7 mouse cellular contexts compared by ENCODE assay signal in the genomic region with DNA sequence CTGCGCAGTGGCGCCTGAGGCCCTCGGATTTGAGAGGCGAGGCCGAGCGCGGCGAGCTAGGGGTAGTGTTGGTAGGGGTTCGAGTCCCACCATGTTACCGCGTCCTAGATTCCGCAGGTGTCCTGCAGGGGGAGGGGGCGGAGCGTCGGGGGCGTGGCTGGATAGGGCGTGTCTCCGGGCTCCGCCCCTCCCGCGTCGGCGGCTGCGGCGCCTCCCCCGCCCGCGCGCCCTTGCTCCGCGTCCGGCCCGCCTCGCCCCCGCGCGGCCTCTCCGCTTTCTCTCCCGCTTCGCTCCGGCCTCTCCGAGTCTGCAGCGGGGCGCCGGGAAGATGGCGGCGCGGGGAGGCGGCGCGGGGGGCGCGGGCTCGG. TPM values are rescaled to one million over a fixed set of nuclear protein-coding genes. Genes with fewer than 3 reads are reported as not detected.
A peak's percentile ranks its signal among the peaks of the same experiment; 100 is the strongest.
DNase-seq lines count a peak whose midpoint lies in the region; ATAC-seq lines count a peak whose summit lies in the region.

A gene (plus strand): TSS at position 198 of the 368 bp plus-strand sequence.

- no peaks in the 10 kb centered on the region for H3K36me3 ChIP-seq in heart, embryonic 10.5 days
- H3K36me3 ChIP-seq in limb, embryonic 15.5 days: no peaks in the 10 kb centered on the region
- H3K36me3 ChIP-seq in midbrain, embryonic 15.5 days (replicated peaks): no peaks in the 10 kb centered on the region
- H3K36me3 ChIP-seq in stomach, embryonic 15.5 days: no peaks in the 10 kb centered on the region

- peaks cover 9% of the 10 kb centered on the region for H3K27me3 ChIP-seq in heart, embryonic 10.5 days (ENCODE audit: insufficient read depth, poor library complexity, severe bottlenecking)
- no peaks in the 10 kb centered on the region for H3K27me3 ChIP-seq in limb, embryonic 15.5 days
- H3K27me3 ChIP-seq in midbrain, embryonic 15.5 days (replicated peaks): no peaks in the 10 kb centered on the region
- H3K27me3 ChIP-seq in stomach, embryonic 15.5 days (replicated peaks): no peaks in the 10 kb centered on the region

- 4% methylated on average over 41 of the region's 54 CpGs for WGBS in heart, embryonic 10.5 days
- WGBS in limb, embryonic 15.5 days: 2% methylated on average over 38 of the region's 54 CpGs
- 1% methylated on average over 51 of the region's 54 CpGs for WGBS in midbrain, embryonic 15.5 days
- WGBS in stomach, embryonic 15.5 days: 2% methylated on average over 54 of the region's 54 CpGs

- H3K4me3 ChIP-seq in heart, embryonic 10.5 days: peak within 1 kb of the TSS; percentile 87
- H3K4me3 ChIP-seq in limb, embryonic 15.5 days: peak within 1 kb of the TSS; percentile 79
- H3K4me3 ChIP-seq in midbrain, embryonic 15.5 days: peak within 1 kb of the TSS; percentile 85
- peak within 1 kb of the TSS; percentile 76 for H3K4me3 ChIP-seq in stomach, embryonic 15.5 days (replicated peaks)

- H3K9me3 ChIP-seq in heart, embryonic 10.5 days: no peaks in the 10 kb centered on the region
- no peaks in the 10 kb centered on the region for H3K9me3 ChIP-seq in limb, embryonic 15.5 days
- no peaks in the 10 kb centered on the region for H3K9me3 ChIP-seq in midbrain, embryonic 15.5 days
- no peaks in the 10 kb centered on the region for H3K9me3 ChIP-seq in stomach, embryonic 15.5 days

- peak within 1 kb of the TSS; percentile 81 for H3K9ac ChIP-seq in limb, embryonic 15.5 days
- H3K9ac ChIP-seq in midbrain, embryonic 15.5 days: peak within 1 kb of the TSS; percentile 62
- H3K9ac ChIP-seq in stomach, embryonic 15.5 days: peak within 1 kb of the TSS; percentile 77

- peak; percentile 67; the same call in 1 of the 2 replicates for ATAC-seq in limb, embryonic 15.5 days (ENCODE audit: insufficient number of reproducible peaks, low FRiP score, low TSS enrichment, low read depth)
- peak; percentile 85 for ATAC-seq in midbrain, embryonic 15.5 days (replicated peaks)
- ATAC-seq in stomach, embryonic 15.5 days (ENCODE audit: insufficient read depth, low FRiP score, low read depth): peak; percentile 78

- DNase-seq in adrenal gland, postnatal 36 days: peak; percentile 70 to 83
- peak; percentile 38 for DNase-seq in embryo, embryonic 11.5 days (ENCODE audit: low read depth, low spot score)
- peak; percentile 79 for DNase-seq in heart, embryonic 10.5 days (ENCODE audit: low spot score)
- DNase-seq in kidney, adult 8-10 months: peak; percentile 20 to 31

- H3K4me2 ChIP-seq in limb, embryonic 15.5 days: peak within 1 kb of the TSS; percentile 90
- H3K4me2 ChIP-seq in midbrain, embryonic 15.5 days: peak within 1 kb of the TSS; percentile 98
- H3K4me2 ChIP-seq in stomach, embryonic 15.5 days: peak within 1 kb of the TSS; percentile 92

- H3K27ac ChIP-seq in heart, embryonic 10.5 days: peak within 1 kb of the TSS; percentile 89
- peak within 1 kb of the TSS; percentile 69 for H3K27ac ChIP-seq in limb, embryonic 15.5 days
- no peak within 1 kb of the TSS for H3K27ac ChIP-seq in midbrain, embryonic 15.5 days
- peak within 1 kb of the TSS; percentile 72 for H3K27ac ChIP-seq in stomach, embryonic 15.5 days

- 0 out of 2 replicates have a peak, but pooled peaks cover 3% of the 10 kb centered on the region for H3K4me1 ChIP-seq in heart, embryonic 10.5 days
- H3K4me1 ChIP-seq in limb, embryonic 15.5 days: peaks cover 16% of the 10 kb centered on the region
- H3K4me1 ChIP-seq in midbrain, embryonic 15.5 days: peaks cover 11% of the 10 kb centered on the region
- no peaks in the 10 kb centered on the region; the same call in 1 of the 2 replicates for H3K4me1 ChIP-seq in stomach, embryonic 15.5 days

RNA-seq across cellular contexts. Expression of the gene that starts here (rescaled TPM):
- 1 to 10 TPM; 3.3 to 4.3 TPM for total RNA-seq in adrenal gland, postnatal 36 days (2021)
- 4.3 and 4.5 TPM in 2 replicates for polyA plus RNA-seq in heart, embryonic 10.5 days (2016; fragmentation: Nextera tagmentation; extraction: Ambion mirVana)
- polyA plus RNA-seq in limb, embryonic 15.5 days (2015; fragmentation: Nextera tagmentation; extraction: Ambion mirVana): 7.7 and 10.4 TPM in 2 replicates
- 4.4 and 4.6 TPM in 2 replicates for polyA plus RNA-seq in midbrain, embryonic 15.5 days (2015; fragmentation: Nextera tagmentation; extraction: Ambion mirVana)
- polyA plus RNA-seq in stomach, embryonic 15.5 days (2015; fragmentation: Nextera tagmentation; extraction: Ambion mirVana): 9.8 and 11.0 TPM in 2 replicates

Comparison
In these comparisons a context has a peak if more than half of its experiments do, and no peak if none do; other contexts are left out.
1. DNase-seq: peak in every context shown above with its lines; median percentile 79 in heart, embryonic 10.5 days; 76 in adrenal gland, postnatal 36 days; 38 in embryo, embryonic 11.5 days; 26 in kidney, adult 8-10 months.